Mouse (Mus musculus) megakaryocyte, embryonic 14.5 days (primary cell): ENCODE measurements around the gene Col2a1.

Experiments used
- FLI1 ChIP-seq: IDR thresholded peaks from 2 replicates; pipeline ENCODE4 v1.6.1; 2012; ENCODE audit warnings: low read length, inconsistent platforms, mixed read lengths
- GATA1 ChIP-seq: IDR thresholded peaks from 3 replicates; pipeline ENCODE4 v1.6.1; 2012; ENCODE audit warnings: mixed read lengths, low read length, inconsistent platforms, borderline replicate concordance

- no peak for TF ChIP-seq FLI1
- no peak for TF ChIP-seq GATA1
Measured at GRCm38 (mm10) chr15:97929259-97929824, 75.2 kb downstream of the Col2a1 start.
